Mouse (Mus musculus) right cerebral cortex, adult 18-20 months (tissue): ENCODE measurements at regions not wholly inside any gene's neighbourhood (a gene's known extent, or its start where the extent isn't known, plus 50 kb on each side); places are given as distances from the start of the nearest gene placed in this dataset.

ENCODE experiments used
- DNase-seq: peaks from one replicate; pipeline ENCODE4 v3.0.0; 2022; ENCODE audit warnings: mixed read lengths

DNA sequence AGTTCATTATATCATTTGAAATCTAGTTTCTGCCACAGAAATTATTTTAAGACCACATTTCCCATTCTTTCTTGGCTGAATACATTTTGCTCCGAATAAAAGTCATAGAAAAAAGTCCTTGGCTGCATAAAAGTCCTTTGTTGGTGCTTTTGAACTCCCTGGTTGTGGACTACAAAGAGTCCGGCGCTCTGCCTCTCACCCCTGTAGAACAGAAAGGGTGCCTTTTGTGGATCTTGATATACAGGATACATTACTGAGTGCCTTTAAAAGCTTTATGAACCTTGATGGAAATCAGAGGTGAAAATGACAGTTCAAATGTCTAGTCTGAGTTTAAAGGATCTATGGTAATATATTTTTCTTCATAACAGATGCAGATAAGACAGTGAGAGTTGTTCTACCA lies 355.5 kb downstream of the Anxa1 start:
- DNase-seq = no peak

DNA sequence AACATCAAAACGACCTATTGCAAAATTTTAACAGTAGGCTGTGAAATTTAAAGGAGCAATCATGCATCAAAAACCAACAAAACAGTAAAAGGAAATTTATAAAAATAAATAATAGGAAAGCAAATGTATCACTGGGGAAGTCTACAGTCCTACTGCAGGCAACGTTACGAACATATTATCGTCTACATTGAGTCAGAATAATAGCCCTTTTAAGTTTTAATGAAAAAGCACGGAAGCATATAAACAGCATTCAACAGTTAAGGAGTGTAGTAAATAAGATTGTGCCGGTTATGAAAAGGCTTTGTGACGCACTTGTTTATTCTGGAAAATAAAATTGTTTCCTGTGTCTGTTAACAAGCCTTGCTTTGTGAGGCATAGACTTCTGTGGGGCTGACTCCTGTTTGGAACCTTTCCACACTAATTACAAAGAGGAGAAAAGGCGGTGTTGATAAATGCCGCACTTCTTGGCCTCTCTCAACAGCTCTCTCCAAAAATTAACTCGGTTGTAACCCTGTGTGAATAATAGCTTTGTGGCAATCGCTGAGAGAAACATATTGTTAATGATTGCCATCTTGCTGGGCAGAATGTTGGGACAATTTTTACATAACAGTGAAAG lies 363.0 kb downstream of the Anxa1 start:
- no peak for DNase-seq

DNA sequence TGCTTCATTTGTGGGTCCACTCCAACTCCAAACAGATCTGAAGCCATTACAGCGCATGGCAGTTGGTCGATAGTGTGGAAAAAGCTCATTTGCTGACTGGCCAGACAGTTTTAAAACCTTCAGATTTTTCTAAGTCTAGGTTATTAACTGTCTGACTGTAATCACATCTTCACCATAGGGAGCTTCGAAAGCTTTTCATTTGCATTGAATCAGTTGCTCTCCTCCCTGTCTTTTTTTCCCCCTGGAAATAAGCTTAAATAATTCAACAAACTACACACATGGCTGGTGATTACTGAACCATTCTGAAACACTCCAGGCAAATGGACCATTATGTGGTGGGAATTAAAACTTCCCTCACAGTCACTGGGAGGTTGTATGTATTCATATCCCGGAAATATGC lies 376.6 kb downstream of the Anxa1 start:
- DNase-seq = no peak

DNA sequence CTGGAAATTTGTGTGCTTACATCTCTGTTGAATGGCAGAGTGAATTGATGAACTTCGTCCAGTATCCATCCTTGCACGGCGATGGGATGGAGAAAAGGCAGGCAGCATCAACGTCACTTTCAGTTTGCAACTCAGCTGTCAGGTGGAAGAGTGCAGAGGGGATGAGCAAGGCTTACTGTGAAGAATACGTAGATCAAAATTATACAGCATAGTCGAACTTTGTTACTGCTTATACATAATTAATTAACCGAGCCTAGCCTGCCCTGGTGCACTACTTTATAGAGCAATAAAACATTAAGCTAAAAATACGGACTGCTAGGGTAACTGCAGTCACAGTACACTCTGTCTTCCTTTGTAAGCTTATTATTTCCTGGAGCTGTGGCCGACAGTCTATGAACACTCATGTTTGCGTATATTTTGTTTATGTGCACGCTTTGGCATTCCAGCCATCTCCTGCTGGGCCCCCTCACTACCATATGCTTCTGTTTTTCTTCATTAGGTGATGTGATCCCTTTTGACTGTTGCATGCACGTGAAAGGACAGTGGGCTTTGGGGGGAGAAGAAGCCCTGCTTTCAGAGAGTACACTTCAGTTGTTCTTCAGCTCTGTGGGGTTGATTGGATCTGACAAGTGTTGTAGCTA lies 380.8 kb downstream of the Anxa1 start:
- no peak for DNase-seq

DNA sequence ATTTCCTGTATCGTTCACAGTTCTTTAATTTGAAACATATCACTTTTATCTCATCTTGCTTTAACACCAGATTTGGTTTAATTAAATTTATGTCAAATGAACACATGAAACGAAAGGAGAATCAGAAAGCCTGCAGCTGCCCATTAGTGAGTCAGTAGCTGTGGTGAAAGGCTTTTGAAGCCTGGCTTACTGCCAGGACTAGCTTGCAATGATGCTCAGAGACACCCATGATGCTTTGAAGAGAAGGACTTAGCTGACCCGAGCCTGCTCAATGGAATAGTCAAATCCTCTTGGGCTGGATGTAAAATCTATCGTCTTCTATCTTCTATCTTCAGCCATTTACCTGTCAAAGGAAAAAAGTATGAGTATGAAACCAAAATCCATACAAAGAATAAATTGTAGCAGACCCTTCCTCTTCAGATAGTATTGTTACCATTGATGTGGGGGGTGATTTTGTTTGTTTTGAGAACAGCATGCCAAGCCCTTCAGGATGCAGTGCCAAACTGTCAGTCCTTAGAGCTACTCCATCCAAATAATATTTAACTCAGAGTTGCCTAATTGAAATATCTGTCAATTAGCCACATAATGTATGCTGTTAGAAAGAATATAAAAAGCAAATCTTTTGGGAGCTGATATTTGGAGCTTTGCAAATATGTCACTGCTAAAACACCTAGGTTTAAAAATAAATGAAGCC lies 384.7 kb downstream of the Anxa1 start:
- no peak for DNase-seq

DNA sequence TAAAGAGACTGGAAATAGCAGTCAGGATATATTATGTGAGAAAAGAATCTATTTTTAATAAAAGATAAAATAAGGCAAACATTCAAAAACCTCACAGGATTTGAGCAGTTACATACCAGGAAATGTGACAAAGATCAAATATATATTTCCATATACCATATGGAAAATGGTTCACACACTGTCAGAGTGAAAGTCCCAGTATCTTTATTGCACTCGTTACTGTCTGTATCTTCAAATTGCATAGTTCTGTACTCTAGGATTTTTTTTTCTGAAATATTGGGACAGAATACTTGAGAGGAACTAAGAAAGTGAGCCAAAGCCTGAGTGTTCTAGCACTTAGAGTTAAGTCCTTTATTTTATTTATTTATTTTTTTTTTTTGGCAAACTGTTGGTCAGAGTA lies 403.5 kb downstream of the Anxa1 start:
- no peak for DNase-seq

DNA sequence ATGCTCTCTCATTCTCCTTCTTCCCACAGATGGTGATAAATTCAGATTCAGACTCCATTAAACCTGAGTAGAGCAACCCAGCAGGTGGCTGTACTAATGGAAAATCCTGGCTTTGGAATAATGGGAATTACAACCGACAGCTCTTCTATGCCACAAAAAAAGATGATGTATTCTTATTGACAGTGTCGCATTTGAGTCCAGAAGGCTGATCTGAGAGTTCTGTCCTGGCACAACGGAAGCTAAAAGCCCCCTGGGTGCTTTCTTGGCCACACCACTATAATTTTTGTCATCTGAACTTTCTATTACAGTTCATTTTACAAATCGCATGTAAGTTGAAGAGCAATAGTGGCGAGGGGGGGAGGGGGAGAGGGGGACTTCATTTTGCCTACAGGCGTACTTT lies 411.9 kb downstream of the Anxa1 start:
- DNase-seq = no peak

DNA sequence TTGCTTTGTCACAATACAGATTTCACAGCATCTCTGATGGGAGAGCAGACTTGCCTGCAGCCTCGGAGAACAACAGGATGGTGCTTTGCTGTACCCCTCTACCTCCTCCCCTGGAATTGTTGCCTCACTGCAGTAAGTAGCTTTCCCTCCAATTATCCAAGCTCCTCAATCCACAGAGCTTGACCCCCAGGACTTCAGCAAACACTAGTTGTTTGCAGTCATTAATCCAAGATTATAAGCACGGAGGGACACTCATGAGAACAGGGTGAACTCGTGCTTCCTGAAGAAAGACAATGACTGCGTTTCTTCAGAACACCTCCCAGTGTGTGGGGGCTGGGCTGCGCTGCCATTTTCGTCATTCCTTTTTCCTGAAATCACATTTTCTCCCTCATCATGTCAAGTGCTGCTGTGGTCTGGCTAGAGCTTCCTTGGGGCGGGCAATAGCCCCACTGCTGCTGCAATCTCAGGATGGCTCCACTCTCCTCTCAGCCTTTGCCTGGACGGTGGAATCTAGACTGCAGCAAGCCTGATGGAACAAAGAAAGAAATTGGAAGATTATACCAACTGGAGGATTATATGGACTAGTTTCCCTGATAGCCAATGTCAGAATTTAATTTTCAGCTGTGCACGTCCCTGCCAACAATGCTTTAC lies 413.0 kb downstream of the Anxa1 start:
- no peak for DNase-seq

DNA sequence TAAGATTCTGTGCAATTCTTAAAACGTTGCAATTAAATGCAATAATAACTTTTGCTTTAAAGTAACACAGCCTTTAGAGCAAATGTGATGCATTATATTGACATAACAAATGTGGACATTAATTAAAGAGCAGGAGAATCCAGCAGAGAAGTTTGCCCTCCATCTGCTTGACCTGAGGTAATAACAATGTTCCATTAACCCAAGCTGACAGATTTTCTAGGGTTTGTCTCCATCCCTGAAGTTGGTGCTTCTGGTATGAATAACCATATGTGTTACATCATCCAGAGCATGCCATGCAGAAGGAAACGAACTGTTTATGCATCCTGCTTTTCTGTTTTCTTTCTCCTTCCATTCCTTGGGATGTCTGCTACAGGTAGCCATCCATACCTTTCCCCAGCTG lies 414.0 kb downstream of the Anxa1 start:
- DNase-seq = no peak

DNA sequence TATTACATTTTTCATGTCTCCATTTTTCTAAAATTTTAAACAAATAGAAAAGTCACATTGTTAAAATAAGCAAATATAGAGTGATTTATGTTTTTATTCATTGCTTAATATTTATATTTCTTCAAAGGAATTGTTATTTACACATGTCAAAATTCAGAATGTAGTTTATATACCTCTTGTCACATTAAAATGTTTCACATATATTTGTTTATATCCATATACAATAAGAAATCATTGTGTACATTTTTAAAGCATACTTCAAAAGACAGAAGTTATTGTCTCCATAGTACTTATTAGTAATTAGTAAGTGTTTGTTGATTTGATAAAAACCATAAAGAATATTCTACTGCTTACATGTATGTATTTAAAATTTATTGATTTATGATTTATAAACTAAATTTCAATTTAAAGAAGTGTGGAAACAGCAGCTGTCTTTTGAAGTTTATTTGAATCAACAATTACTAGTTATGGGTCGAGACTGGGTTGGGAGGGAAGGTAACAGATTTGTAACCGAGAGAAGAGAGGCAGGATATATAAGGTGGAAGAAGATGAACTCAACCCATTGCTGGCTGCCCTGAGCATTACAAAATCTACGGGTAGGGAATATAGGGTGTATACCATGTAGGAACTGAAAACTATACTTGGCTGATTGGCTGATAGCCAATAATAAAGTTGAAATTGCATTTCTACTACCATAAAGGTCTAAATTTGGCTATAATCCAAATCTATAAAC lies 420.8 kb downstream of the Anxa1 start:
- no peak for DNase-seq

DNA sequence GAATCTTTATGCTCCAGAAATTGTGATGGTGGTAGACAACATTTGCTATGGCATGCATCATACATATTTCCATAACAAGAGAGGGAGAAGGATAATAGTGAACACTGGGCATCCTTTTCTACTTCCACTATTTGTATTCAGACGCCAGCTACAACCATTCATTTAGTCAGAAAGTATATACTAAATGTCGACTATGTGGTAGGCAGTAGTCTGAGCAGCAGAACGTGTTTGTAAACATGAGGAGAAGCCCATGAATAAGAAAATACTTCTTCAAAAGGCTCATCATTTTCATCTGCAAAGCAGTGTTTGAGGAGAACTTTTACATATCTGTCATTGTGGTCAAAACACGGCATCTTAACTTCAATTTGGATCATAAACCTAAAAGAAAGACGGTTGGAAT lies 421.4 kb downstream of the Anxa1 start:
- DNase-seq = no peak

DNA sequence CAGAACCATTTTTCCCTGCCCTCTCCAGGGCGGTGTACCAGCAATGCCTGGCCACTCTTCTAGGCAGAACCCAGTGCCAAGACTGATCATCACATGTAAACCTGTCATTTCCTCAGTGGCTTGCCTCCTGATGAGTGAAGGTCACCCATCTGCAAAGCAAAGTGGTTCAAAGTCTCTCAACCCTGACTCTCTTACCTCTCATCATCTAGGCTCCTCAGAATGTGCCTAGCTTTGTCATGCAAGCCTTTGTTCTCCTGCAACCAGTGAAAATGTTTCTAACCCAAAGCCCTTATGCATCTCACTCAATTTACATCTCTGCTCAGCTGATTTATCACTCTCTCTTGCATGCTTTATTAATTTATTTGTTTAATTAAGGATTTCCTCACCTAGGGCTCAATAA lies 445.5 kb downstream of the Anxa1 start:
- DNase-seq = no peak

DNA sequence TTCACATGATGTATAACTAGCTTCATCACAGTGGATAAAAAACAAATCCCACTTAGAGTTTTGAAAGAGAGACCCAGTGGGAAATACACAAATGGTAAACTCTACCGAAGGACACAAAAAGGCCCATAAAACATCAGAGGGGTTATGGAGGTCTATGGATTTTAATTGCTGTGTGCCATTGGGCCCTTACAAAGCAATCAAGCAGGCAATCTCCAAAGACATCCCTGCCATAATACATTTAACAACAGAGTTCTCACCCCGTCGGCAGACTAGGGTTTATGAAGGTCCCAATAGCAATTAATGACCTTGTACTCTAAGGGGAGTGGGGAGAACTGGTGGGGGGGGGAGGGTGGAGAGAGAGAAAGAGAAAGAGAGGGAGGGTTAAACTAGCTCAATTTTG lies 448.0 kb downstream of the Anxa1 start:
- DNase-seq = no peak

DNA sequence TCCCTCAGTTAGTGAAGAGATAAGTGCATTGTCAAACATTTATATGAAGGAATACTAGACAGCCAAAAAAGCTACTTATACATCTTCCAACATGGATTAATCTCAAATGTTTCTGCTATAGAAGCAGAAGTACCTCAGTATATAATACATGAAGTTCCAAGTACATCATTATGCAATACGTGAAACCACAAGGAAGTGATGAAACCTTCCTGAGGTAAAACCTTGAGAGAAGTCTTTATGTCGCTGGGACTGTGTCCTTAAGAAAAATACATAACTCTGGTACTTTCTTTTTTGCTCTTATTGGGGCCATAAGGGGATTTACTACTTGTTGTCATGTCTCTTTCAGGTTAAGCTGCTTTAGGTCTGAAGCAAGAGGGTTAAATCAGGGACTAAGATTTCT lies 469.6 kb downstream of the Anxa1 start:
- no peak for DNase-seq

DNA sequence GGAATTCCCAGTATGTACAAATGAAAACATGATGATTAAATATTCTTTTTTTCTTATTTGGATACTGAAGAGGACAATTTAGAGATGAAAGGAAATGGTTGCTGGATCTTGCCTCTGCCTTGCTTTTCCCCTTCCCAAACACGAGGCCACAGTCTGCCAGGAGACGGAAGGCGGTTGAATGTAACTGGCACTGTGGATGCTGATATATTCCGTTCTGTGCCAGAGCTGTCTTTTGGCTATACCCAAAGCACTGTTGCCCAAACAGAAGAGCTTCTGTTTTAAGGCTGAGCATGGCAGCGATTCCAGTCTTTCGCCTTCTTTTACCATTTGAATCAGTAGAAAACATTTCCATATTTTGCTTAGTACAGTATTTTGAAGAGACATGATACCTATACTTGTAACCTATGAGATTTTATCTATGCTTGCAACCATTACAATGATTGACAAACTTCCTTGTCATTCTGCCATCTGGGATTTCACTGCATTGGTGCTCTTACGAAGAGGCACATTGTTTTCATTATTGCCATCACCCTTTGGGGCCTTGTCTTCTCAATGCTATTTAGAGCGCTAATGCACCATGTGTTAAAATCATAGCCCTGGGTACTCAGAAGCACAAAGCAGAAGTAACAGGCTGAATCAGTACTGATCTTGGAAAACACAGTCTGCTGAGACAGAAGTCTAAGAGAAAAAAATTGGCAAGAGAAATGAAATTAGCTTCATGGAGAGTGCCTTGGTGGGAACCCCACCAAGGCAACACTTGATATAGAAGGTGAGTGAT lies 504.6 kb downstream of the Anxa1 start:
- DNase-seq = no peak

DNA sequence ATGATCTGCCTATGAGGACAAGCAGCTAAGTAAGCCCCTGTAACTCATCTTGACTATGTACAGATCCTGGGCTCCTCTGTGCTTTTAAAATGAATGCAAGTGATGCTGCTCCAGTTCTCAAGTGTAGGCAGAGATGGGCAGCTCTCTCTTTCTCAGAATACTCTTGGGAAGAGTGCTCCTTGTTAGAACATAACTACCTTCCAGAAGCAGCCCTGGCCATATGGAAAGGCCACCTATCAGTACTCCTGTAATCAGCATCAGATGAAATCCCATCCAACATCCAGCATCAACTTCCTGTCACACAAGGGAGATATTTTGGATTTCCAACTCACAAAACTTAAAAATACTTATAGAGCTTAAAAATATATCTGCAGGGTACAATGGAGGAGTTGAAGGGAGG lies 509.8 kb downstream of the Anxa1 start:
- peak; percentile 21 for DNase-seq

DNA sequence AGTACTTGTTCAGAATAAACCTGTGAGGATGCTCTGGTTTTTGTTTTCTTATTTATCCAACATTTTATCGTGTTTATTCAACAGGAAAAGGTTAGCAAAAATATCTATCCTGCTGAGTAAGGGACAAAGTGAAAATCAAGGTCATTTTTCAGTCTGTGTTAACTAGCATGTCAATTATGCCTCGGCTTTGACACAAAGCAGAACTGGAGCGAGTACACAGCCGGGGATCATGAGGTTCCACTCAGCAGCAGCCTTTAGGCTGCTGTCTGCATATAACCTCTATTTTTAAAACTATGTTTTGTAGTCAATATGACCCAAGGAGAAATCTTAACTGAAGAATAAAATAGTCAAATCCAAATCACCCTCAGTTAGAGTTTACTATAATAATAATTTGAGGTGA lies 542.6 kb downstream of the Anxa1 start:
- no peak for DNase-seq

DNA sequence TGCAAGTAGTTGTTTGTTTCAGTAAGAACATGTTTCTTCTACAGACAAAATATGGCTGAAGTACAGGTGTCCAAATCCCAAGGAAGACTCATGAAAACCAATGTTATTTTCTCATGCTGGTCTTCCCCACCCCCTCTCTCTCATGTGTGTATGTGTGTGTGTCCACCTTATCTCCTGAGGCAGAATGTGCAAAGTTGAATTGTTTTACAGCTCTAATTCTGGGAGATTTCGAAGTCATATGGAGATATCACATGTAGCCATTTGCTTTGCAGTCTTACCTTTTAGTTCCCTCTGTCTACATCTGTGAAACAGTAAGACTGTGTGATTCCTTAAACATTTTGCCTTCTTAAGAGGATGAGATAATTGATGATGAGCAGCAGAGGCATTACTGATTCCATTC lies 582.8 kb downstream of the Anxa1 start:
- no peak for DNase-seq

DNA sequence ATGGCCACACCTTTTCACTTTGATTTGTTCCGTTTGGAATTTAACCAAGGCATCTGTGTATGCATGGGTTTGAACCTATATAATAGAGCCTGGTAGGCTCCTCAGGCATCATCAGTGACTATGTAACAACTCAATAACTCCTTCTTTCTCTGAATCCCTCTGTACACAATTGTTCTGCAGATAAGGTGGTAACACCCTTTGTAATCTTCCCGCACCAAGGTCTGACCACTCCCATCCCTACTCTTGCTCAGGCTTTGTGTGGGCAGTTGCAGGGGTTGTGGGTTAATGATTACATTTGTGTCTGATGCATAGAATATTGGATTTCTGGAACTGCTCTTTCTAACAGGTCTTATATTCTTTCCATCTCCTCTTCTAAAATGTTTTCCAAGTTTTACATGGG lies 596.9 kb downstream of the Anxa1 start:
- DNase-seq = no peak

DNA sequence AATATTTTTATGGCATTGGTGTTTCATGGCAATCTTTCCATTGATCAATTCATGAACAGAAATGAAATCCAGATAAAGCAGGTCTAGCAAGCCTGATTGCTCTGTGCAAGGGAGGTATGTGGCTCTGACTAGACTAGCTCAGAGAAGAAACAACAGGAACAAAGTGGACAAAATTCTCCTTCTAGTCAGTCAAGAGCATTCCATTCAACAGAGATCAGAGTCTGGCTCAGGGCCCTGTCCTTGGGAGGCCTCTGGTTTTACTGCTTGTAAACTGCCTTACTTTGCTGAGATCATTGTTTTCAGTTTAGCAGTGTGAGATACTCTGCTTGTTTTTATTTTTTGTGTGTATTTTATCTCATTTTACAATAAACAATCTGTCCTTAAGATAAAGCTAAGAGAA lies 607.2 kb downstream of the Anxa1 start:
- DNase-seq = no peak

DNA sequence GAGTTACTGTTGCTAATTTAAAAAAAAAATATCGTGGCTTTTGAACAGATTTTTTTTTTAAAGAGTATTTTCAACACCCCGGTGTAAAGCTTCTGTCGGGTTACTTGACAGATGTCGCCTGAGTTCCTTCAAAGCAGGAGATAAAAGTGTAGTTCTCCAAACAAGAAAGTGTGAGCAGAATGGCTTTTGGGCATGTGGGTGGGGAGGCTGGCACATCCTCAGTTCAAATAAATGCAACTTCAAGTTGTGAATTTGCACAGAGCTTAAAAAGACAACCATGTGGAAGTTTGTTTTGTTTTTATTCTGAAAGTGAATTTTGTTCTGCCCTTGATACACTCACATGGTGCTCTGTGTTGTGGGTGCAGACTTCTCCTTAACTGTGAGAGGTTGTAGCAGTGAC lies 612.9 kb downstream of the Anxa1 start:
- DNase-seq = peak; percentile 73

DNA sequence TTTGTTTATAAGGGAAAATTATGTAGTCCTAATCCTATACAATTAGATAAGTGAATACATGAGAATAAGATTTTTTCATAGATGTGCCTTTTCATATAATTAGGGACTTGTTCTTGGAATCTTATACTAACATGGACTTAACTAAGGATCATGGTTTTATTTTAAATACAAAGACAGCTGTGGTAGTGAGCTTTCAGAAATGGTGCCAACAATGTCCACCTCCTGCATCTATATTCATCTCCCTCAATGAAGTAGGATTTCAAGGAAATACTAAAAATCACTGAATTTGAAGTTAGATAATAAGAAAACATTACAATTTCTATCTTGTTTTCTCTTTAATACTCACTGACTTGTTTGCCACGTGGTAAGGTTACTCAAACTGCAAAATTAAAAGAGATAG lies 619.8 kb downstream of the Anxa1 start:
- DNase-seq = peak; percentile 8
